Mouse (Mus musculus) bone marrow macrophage, adult 2 months (primary cell): ENCODE data around the gene Iqch.

ENCODE experiments used
- CTCF ChIP-seq: IDR thresholded peaks from 2 replicates; pipeline ENCODE4 v1.5.1; 2012; ENCODE audit warnings: low read depth, mild to moderate bottlenecking, low read length, moderate library complexity
- POLR2A ChIP-seq: IDR thresholded peaks from 2 replicates; pipeline ENCODE4 v1.6.1; 2012; ENCODE audit warnings: mild to moderate bottlenecking, low read depth, low read length, borderline replicate concordance

GRCm38 (mm10) chr9:63641983-63642646 lies 39.8 kb upstream of the Iqch start:
- no peak for TF ChIP-seq CTCF
- TF ChIP-seq POLR2A = no peak
